Mouse (Mus musculus): ENCODE measurements at regions not wholly inside any gene's neighbourhood (a gene's known extent, or its start where the extent isn't known, plus 50 kb on each side); places are given as distances from the start of the nearest gene placed in this dataset.

GRCm38 (mm10) chr2:109502186-109502585, 172.3 kb upstream of the Bdnf start:
- H3K4me1 ChIP-seq (ENCODE audit: control insufficient read depth, insufficient read depth, low read length) = no peaks in the 10 kb centered on the region
- 63% methylated on average over 5 of the region's 5 CpGs for WGBS
- no peaks in the 10 kb centered on the region for H3K27me3 ChIP-seq (replicated peaks; ENCODE audit: control insufficient read depth, insufficient read depth, low read length)
- no peaks in the 10 kb centered on the region for H3K36me3 ChIP-seq (ENCODE audit: control insufficient read depth, insufficient read depth, low read length)
- no peak overlapping the region for H3K4me3 ChIP-seq (ENCODE audit: low read length)
- H3K27ac ChIP-seq (ENCODE audit: low read length) = no peak overlapping the region
- ATAC-seq = no peak
- H3K4me2 ChIP-seq (ENCODE audit: low read depth, low read length) = no peak overlapping the region
- H3K9ac ChIP-seq (ENCODE audit: low read depth, low read length) = no peak overlapping the region
- no peaks in the 10 kb centered on the region for H3K9me3 ChIP-seq (ENCODE audit: control insufficient read depth, low read length)

GRCm38 (mm10) chr2:109504906-109505305, 169.6 kb upstream of the Bdnf start:
- Histone ChIP-seq H3K9me3 (ENCODE audit: control insufficient read depth, low read length) (no peaks in the 10 kb centered on the region), H3K36me3 (ENCODE audit: control insufficient read depth, insufficient read depth, low read length) (no peaks in the 10 kb centered on the region), H3K27ac (ENCODE audit: low read length) (no peak overlapping the region), H3K9ac (ENCODE audit: low read depth, low read length) (no peak overlapping the region), H3K27me3 (replicated peaks; ENCODE audit: control insufficient read depth, insufficient read depth, low read length) (no peaks in the 10 kb centered on the region), H3K4me3 (ENCODE audit: low read length) (no peak overlapping the region), H3K4me2 (ENCODE audit: low read depth, low read length) (no peak overlapping the region), H3K4me1 (ENCODE audit: control insufficient read depth, insufficient read depth, low read length) (no peaks in the 10 kb centered on the region)
- no peak for ATAC-seq
- 60% methylated on average over 6 of the region's 6 CpGs for WGBS

- WGBS = 48% methylated on average over 8 of the region's 8 CpGs
- H3K4me2 ChIP-seq (ENCODE audit: low read depth, low read length) = no peak overlapping the region
- ATAC-seq = no peak
These were observed 164.2 kb upstream of the Bdnf start for GRCm38 (mm10) chr2:109510070-109510979.

GRCm38 (mm10) chr2:109511142-109511541, 163.4 kb upstream of the Bdnf start:
- Histone ChIP-seq H3K4me2 (ENCODE audit: low read depth, low read length) (no peak overlapping the region), H3K27me3 (replicated peaks; ENCODE audit: control insufficient read depth, insufficient read depth, low read length) (no peaks in the 10 kb centered on the region), H3K9ac (ENCODE audit: low read depth, low read length) (no peak overlapping the region), H3K4me3 (ENCODE audit: low read length) (no peak overlapping the region), H3K27ac (ENCODE audit: low read length) (no peak overlapping the region), H3K9me3 (ENCODE audit: control insufficient read depth, low read length) (no peaks in the 10 kb centered on the region), H3K4me1 (ENCODE audit: control insufficient read depth, insufficient read depth, low read length) (peaks cover 5% of the 10 kb centered on the region; the same call in 1 of the 2 replicates), H3K36me3 (ENCODE audit: control insufficient read depth, insufficient read depth, low read length) (no peaks in the 10 kb centered on the region)
- WGBS = 58% methylated on average over 4 of the region's 4 CpGs
- no peak; the same call in 1 of the 2 replicates for ATAC-seq

More at GRCm38 (mm10) chr2:109510070-109510979, 164.2 kb upstream of the Bdnf start:
- H3K27me3 ChIP-seq (replicated peaks; ENCODE audit: control insufficient read depth, insufficient read depth, low read length) = no peaks in the 10 kb centered on the region
- H3K36me3 ChIP-seq (ENCODE audit: control insufficient read depth, insufficient read depth, low read length) = no peaks in the 10 kb centered on the region
- peaks cover 5% of the 10 kb centered on the region; the same call in 1 of the 2 replicates for H3K4me1 ChIP-seq (ENCODE audit: control insufficient read depth, insufficient read depth, low read length)
- H3K9ac ChIP-seq (ENCODE audit: low read depth, low read length) = no peak overlapping the region
- H3K27ac ChIP-seq (ENCODE audit: low read length) = no peak overlapping the region
- no peak overlapping the region for H3K4me3 ChIP-seq (ENCODE audit: low read length)
- no peaks in the 10 kb centered on the region for H3K9me3 ChIP-seq (ENCODE audit: control insufficient read depth, low read length)

- ATAC-seq = no peak
- H3K27me3 ChIP-seq (replicated peaks; ENCODE audit: control insufficient read depth, insufficient read depth, low read length) = no peaks in the 10 kb centered on the region
These were observed 155.2 kb upstream of the Bdnf start for GRCm38 (mm10) chr2:109519261-109519660.

GRCm38 (mm10) chr2:109520471-109520870, 154.0 kb upstream of the Bdnf start:
- no peaks in the 10 kb centered on the region for H3K36me3 ChIP-seq (ENCODE audit: control insufficient read depth, insufficient read depth, low read length)
- no peak overlapping the region for H3K27ac ChIP-seq (ENCODE audit: low read length)
- no peak overlapping the region for H3K4me3 ChIP-seq (ENCODE audit: low read length)
- H3K9me3 ChIP-seq (ENCODE audit: control insufficient read depth, low read length) = no peaks in the 10 kb centered on the region
- no peaks in the 10 kb centered on the region for H3K27me3 ChIP-seq (replicated peaks; ENCODE audit: control insufficient read depth, insufficient read depth, low read length)
- H3K4me1 ChIP-seq (ENCODE audit: control insufficient read depth, insufficient read depth, low read length) = no peaks in the 10 kb centered on the region
- H3K9ac ChIP-seq (ENCODE audit: low read depth, low read length) = no peak overlapping the region
- ATAC-seq = no peak
- WGBS = 69% methylated on average over 3 of the region's 3 CpGs
- H3K4me2 ChIP-seq (ENCODE audit: low read depth, low read length) = no peak overlapping the region

More at GRCm38 (mm10) chr2:109519261-109519660, 155.2 kb upstream of the Bdnf start:
- no peak overlapping the region for H3K27ac ChIP-seq (ENCODE audit: low read length)
- no peak overlapping the region for H3K9ac ChIP-seq (ENCODE audit: low read depth, low read length)
- H3K4me2 ChIP-seq (ENCODE audit: low read depth, low read length) = no peak overlapping the region
- WGBS = 75% methylated on average over 4 of the region's 4 CpGs
- H3K4me3 ChIP-seq (ENCODE audit: low read length) = no peak overlapping the region
- H3K36me3 ChIP-seq (ENCODE audit: control insufficient read depth, insufficient read depth, low read length) = no peaks in the 10 kb centered on the region
- H3K4me1 ChIP-seq (ENCODE audit: control insufficient read depth, insufficient read depth, low read length) = no peaks in the 10 kb centered on the region
- H3K9me3 ChIP-seq (ENCODE audit: control insufficient read depth, low read length) = no peaks in the 10 kb centered on the region

GRCm38 (mm10) chr2:109539519-109539918, 135.0 kb upstream of the Bdnf start:
- Histone ChIP-seq H3K9ac (ENCODE audit: low read depth, low read length) (no peak overlapping the region), H3K4me1 (ENCODE audit: control insufficient read depth, insufficient read depth, low read length) (no peaks in the 10 kb centered on the region), H3K27ac (ENCODE audit: low read length) (no peak overlapping the region), H3K9me3 (ENCODE audit: control insufficient read depth, low read length) (no peaks in the 10 kb centered on the region), H3K4me3 (ENCODE audit: low read length) (no peak overlapping the region), H3K36me3 (ENCODE audit: control insufficient read depth, insufficient read depth, low read length) (no peaks in the 10 kb centered on the region), H3K4me2 (ENCODE audit: low read depth, low read length) (no peak overlapping the region), H3K27me3 (replicated peaks; ENCODE audit: control insufficient read depth, insufficient read depth, low read length) (no peaks in the 10 kb centered on the region)
- WGBS = 50% methylated on average over 1 of the region's 1 CpGs
- no peak for ATAC-seq

GRCm38 (mm10) chr2:109546486-109547115, 127.9 kb upstream of the Bdnf start:
- no peaks in the 10 kb centered on the region for H3K36me3 ChIP-seq (ENCODE audit: control insufficient read depth, insufficient read depth, low read length)
- H3K27me3 ChIP-seq (replicated peaks; ENCODE audit: control insufficient read depth, insufficient read depth, low read length) = no peaks in the 10 kb centered on the region
- no peak overlapping the region for H3K4me2 ChIP-seq (ENCODE audit: low read depth, low read length)
- no peaks in the 10 kb centered on the region for H3K4me1 ChIP-seq (ENCODE audit: control insufficient read depth, insufficient read depth, low read length)
- H3K4me3 ChIP-seq (ENCODE audit: low read length) = no peak overlapping the region
- no peaks in the 10 kb centered on the region for H3K9me3 ChIP-seq (ENCODE audit: control insufficient read depth, low read length)
- H3K9ac ChIP-seq (ENCODE audit: low read depth, low read length) = no peak overlapping the region
- no peak overlapping the region for H3K27ac ChIP-seq (ENCODE audit: low read length)
- 84% methylated on average over 7 of the region's 7 CpGs for WGBS
- ATAC-seq = no peak

- 60% methylated on average over 6 of the region's 6 CpGs for WGBS
- no peaks in the 10 kb centered on the region for H3K9me3 ChIP-seq (ENCODE audit: control insufficient read depth, low read length)
- no peaks in the 10 kb centered on the region for H3K36me3 ChIP-seq (ENCODE audit: control insufficient read depth, insufficient read depth, low read length)
- no peak overlapping the region for H3K27ac ChIP-seq (ENCODE audit: low read length)
- no peak for ATAC-seq
- H3K4me1 ChIP-seq (ENCODE audit: control insufficient read depth, insufficient read depth, low read length) = no peaks in the 10 kb centered on the region
- no peaks in the 10 kb centered on the region for H3K27me3 ChIP-seq (replicated peaks; ENCODE audit: control insufficient read depth, insufficient read depth, low read length)
- no peak overlapping the region for H3K4me3 ChIP-seq (ENCODE audit: low read length)
- no peak overlapping the region for H3K9ac ChIP-seq (ENCODE audit: low read depth, low read length)
- no peak overlapping the region for H3K4me2 ChIP-seq (ENCODE audit: low read depth, low read length)
These were observed 119.9 kb upstream of the Bdnf start for GRCm38 (mm10) chr2:109554644-109555043.

Data from intestine, embryonic 16.5 days (tissue).